Mouse (Mus musculus): Measurements from ENCODE around the gene Sult4a1. TPM values are rescaled to one million over a fixed set of nuclear protein-coding genes. Genes with fewer than 3 reads are reported as not detected.
"Not testable (repeated sequence)": the region's sequence is repeated elsewhere in the genome, so short reads cannot be mapped to it uniquely, and the experiment has no call there.

Sult4a1 gene
- polyA plus RNA-seq, 1 experiment from 2014 or later, result 114 TPM

- H3K4me3 ChIP-seq (ENCODE audit: low read depth, low read length), result no peak overlapping the region
- H3K4me2 ChIP-seq (ENCODE audit: low read length), result no peak overlapping the region
- no peaks in the 10 kb centered on the region for H3K36me3 ChIP-seq (ENCODE audit: control insufficient read depth, insufficient read depth, low read length)
- WGBS, result 77% methylated on average over 6 of the region's 6 CpGs
- H3K27ac ChIP-seq (ENCODE audit: low read length), result no peak overlapping the region
- H3K9me3 ChIP-seq (replicated peaks; ENCODE audit: control insufficient read depth, low read length, poor library complexity, severe bottlenecking), result no peaks in the 10 kb centered on the region
- H3K4me1 ChIP-seq (ENCODE audit: control insufficient read depth, insufficient read depth, low read length), result no peaks in the 10 kb centered on the region
- no peak overlapping the region for H3K9ac ChIP-seq (ENCODE audit: low read depth, low read length)
- H3K27me3 ChIP-seq (ENCODE audit: control insufficient read depth, insufficient read depth, low read depth, low read length), result no peaks in the 10 kb centered on the region
- no peak for ATAC-seq
Measured at GRCm38 (mm10) chr15:84113873-84114272, 8.3 kb upstream of the Sult4a1 start.

- Histone ChIP-seq H3K27me3 (ENCODE audit: control insufficient read depth, insufficient read depth, low read depth, low read length) (no peaks in the 10 kb centered on the region), H3K4me1 (ENCODE audit: control insufficient read depth, insufficient read depth, low read length) (peaks cover 16% of the 10 kb centered on the region), H3K4me3 (ENCODE audit: low read depth, low read length) (no peak overlapping the region), H3K27ac (ENCODE audit: low read length) (no peak overlapping the region), H3K36me3 (ENCODE audit: control insufficient read depth, insufficient read depth, low read length) (no peaks in the 10 kb centered on the region), H3K9ac (ENCODE audit: low read depth, low read length) (no peak overlapping the region), H3K4me2 (ENCODE audit: low read length) (no peak overlapping the region), H3K9me3 (replicated peaks; ENCODE audit: control insufficient read depth, low read length, poor library complexity, severe bottlenecking) (no peaks in the 10 kb centered on the region)
- no peak for ATAC-seq
- WGBS, result 8% methylated on average over 13 of the region's 13 CpGs
Measured at GRCm38 (mm10) chr15:84108899-84109298, 3.3 kb upstream of the Sult4a1 start.

- peak overlapping the region; percentile 57 for H3K4me2 ChIP-seq (ENCODE audit: low read length)
- ATAC-seq, result peak; percentile 23; the same call in 1 of the 2 replicates
- H3K27me3 ChIP-seq (ENCODE audit: control insufficient read depth, insufficient read depth, low read depth, low read length), result no peaks in the 10 kb centered on the region
- H3K9ac ChIP-seq (ENCODE audit: low read depth, low read length), result peak overlapping the region; percentile 75
- no peaks in the 10 kb centered on the region for H3K36me3 ChIP-seq (ENCODE audit: control insufficient read depth, insufficient read depth, low read length)
- H3K9me3 ChIP-seq (replicated peaks; ENCODE audit: control insufficient read depth, low read length, poor library complexity, severe bottlenecking), result no peaks in the 10 kb centered on the region
- H3K27ac ChIP-seq (ENCODE audit: low read length), result peak overlapping the region; percentile 30
- 9% methylated on average over 12 of the region's 12 CpGs for WGBS
- peaks cover 20% of the 10 kb centered on the region for H3K4me1 ChIP-seq (ENCODE audit: control insufficient read depth, insufficient read depth, low read length)
- peak overlapping the region; percentile 59 for H3K4me3 ChIP-seq (ENCODE audit: low read depth, low read length)
Measured at GRCm38 (mm10) chr15:84105924-84106500, 458 bp upstream of the Sult4a1 start.

GRCm38 (mm10) chr15:84104626-84105025 is 928 bp downstream of the Sult4a1 start:
- peak; percentile 11; the same call in 1 of the 2 replicates for ATAC-seq
- 83% methylated on average over 7 of the region's 7 CpGs for WGBS

GRCm38 (mm10) chr15:84097536-84097935 is 8.0 kb downstream of the Sult4a1 start:
- 94% methylated on average over 15 of the region's 15 CpGs for WGBS
- not testable (repeated sequence) for ATAC-seq; H3K4me1 ChIP-seq (ENCODE audit: control insufficient read depth, insufficient read depth, low read length)

More at GRCm38 (mm10) chr15:84104626-84105025, 928 bp downstream of the Sult4a1 start:
- no peak overlapping the region for H3K27ac ChIP-seq (ENCODE audit: low read length)
- no peaks in the 10 kb centered on the region for H3K36me3 ChIP-seq (ENCODE audit: control insufficient read depth, insufficient read depth, low read length)
- H3K4me2 ChIP-seq (ENCODE audit: low read length), result peak overlapping the region; percentile 57
- peak overlapping the region; percentile 59 for H3K4me3 ChIP-seq (ENCODE audit: low read depth, low read length)
- H3K9ac ChIP-seq (ENCODE audit: low read depth, low read length), result peak overlapping the region; percentile 75
- H3K9me3 ChIP-seq (replicated peaks; ENCODE audit: control insufficient read depth, low read length, poor library complexity, severe bottlenecking), result no peaks in the 10 kb centered on the region
- H3K4me1 ChIP-seq (ENCODE audit: control insufficient read depth, insufficient read depth, low read length), result peaks cover 20% of the 10 kb centered on the region
- no peaks in the 10 kb centered on the region for H3K27me3 ChIP-seq (ENCODE audit: control insufficient read depth, insufficient read depth, low read depth, low read length)

GRCm38 (mm10) chr15:84096051-84096450 is 9.5 kb downstream of the Sult4a1 start:
- Histone ChIP-seq H3K4me2 (ENCODE audit: low read length) (no peak overlapping the region), H3K9ac (ENCODE audit: low read depth, low read length) (no peak overlapping the region), H3K27me3 (ENCODE audit: control insufficient read depth, insufficient read depth, low read depth, low read length) (no peaks in the 10 kb centered on the region), H3K9me3 (replicated peaks; ENCODE audit: control insufficient read depth, low read length, poor library complexity, severe bottlenecking) (no peaks in the 10 kb centered on the region), H3K4me3 (ENCODE audit: low read depth, low read length) (no peak overlapping the region), H3K4me1 (ENCODE audit: control insufficient read depth, insufficient read depth, low read length) (no peaks in the 10 kb centered on the region), H3K27ac (ENCODE audit: low read length) (no peak overlapping the region), H3K36me3 (ENCODE audit: control insufficient read depth, insufficient read depth, low read length) (0 out of 2 replicates have a peak, but pooled peaks cover 5% of the 10 kb centered on the region)
- WGBS, result 83% methylated on average over 8 of the region's 8 CpGs
- no peak for ATAC-seq

More at GRCm38 (mm10) chr15:84097536-84097935, 8.0 kb downstream of the Sult4a1 start:
- not testable (repeated sequence) for H3K4me3 ChIP-seq (ENCODE audit: low read depth, low read length); H3K9me3 ChIP-seq (replicated peaks; ENCODE audit: control insufficient read depth, low read length, poor library complexity, severe bottlenecking); H3K4me2 ChIP-seq (ENCODE audit: low read length); H3K27ac ChIP-seq (ENCODE audit: low read length); H3K9ac ChIP-seq (ENCODE audit: low read depth, low read length); H3K27me3 ChIP-seq (ENCODE audit: control insufficient read depth, insufficient read depth, low read depth, low read length); H3K36me3 ChIP-seq (ENCODE audit: control insufficient read depth, insufficient read depth, low read length)

- Histone ChIP-seq H3K4me3 (ENCODE audit: low read depth, low read length) (no peak overlapping the region), H3K36me3 (ENCODE audit: control insufficient read depth, insufficient read depth, low read length) (0 out of 2 replicates have a peak, but pooled peaks cover 5% of the 10 kb centered on the region), H3K27ac (ENCODE audit: low read length) (no peak overlapping the region), H3K9ac (ENCODE audit: low read depth, low read length) (no peak overlapping the region), H3K4me1 (ENCODE audit: control insufficient read depth, insufficient read depth, low read length) (no peaks in the 10 kb centered on the region), H3K27me3 (ENCODE audit: control insufficient read depth, insufficient read depth, low read depth, low read length) (no peaks in the 10 kb centered on the region), H3K9me3 (replicated peaks; ENCODE audit: control insufficient read depth, low read length, poor library complexity, severe bottlenecking) (no peaks in the 10 kb centered on the region), H3K4me2 (ENCODE audit: low read length) (no peak overlapping the region)
- 71% methylated on average over 7 of the region's 7 CpGs for WGBS
- no peak for ATAC-seq
Measured at GRCm38 (mm10) chr15:84094921-84095320, 10.6 kb downstream of the Sult4a1 start.

GRCm38 (mm10) chr15:84086775-84087174 is 18.8 kb downstream of the Sult4a1 start:
- H3K27me3 ChIP-seq (ENCODE audit: control insufficient read depth, insufficient read depth, low read depth, low read length), result no peaks in the 10 kb centered on the region
- no peak for ATAC-seq
- no peaks in the 10 kb centered on the region for H3K9me3 ChIP-seq (replicated peaks; ENCODE audit: control insufficient read depth, low read length, poor library complexity, severe bottlenecking)
- 62% methylated on average over 9 of the region's 9 CpGs for WGBS
- peaks cover 3% of the 10 kb centered on the region; the same call in 1 of the 2 replicates for H3K36me3 ChIP-seq (ENCODE audit: control insufficient read depth, insufficient read depth, low read length)
- no peak overlapping the region for H3K4me2 ChIP-seq (ENCODE audit: low read length)
- H3K9ac ChIP-seq (ENCODE audit: low read depth, low read length), result no peak overlapping the region
- no peak overlapping the region for H3K27ac ChIP-seq (ENCODE audit: low read length)
- H3K4me3 ChIP-seq (ENCODE audit: low read depth, low read length), result no peak overlapping the region
- H3K4me1 ChIP-seq (ENCODE audit: control insufficient read depth, insufficient read depth, low read length), result no peaks in the 10 kb centered on the region

GRCm38 (mm10) chr15:84086364-84086763 is 19.2 kb downstream of the Sult4a1 start:
- H3K4me1 ChIP-seq (ENCODE audit: control insufficient read depth, insufficient read depth, low read length), result no peaks in the 10 kb centered on the region
- 47% methylated on average over 12 of the region's 12 CpGs for WGBS
- H3K36me3 ChIP-seq (ENCODE audit: control insufficient read depth, insufficient read depth, low read length), result peaks cover 3% of the 10 kb centered on the region; the same call in 1 of the 2 replicates
- no peak overlapping the region for H3K4me3 ChIP-seq (ENCODE audit: low read depth, low read length)
- no peak overlapping the region for H3K4me2 ChIP-seq (ENCODE audit: low read length)
- no peaks in the 10 kb centered on the region for H3K9me3 ChIP-seq (replicated peaks; ENCODE audit: control insufficient read depth, low read length, poor library complexity, severe bottlenecking)
- no peak overlapping the region for H3K9ac ChIP-seq (ENCODE audit: low read depth, low read length)
- no peaks in the 10 kb centered on the region for H3K27me3 ChIP-seq (ENCODE audit: control insufficient read depth, insufficient read depth, low read depth, low read length)
- no peak for ATAC-seq
- H3K27ac ChIP-seq (ENCODE audit: low read length), result no peak overlapping the region
